Mouse (Mus musculus) MEL (cell line): ENCODE data around the gene Gm10142.
A peak's percentile ranks its signal among the peaks of the same experiment; 100 is the strongest.

Experiments used
- CHD2 ChIP-seq: IDR thresholded peaks from 2 replicates; pipeline ENCODE4 v1.6.1; 2011; ENCODE audit warnings: low read length, improper control_type of control experiment
- CTCF ChIP-seq, 3 experiments: IDR thresholded peaks in 2 of 3; conservative IDR thresholded peaks in 1 of 3; 2 replicates each; pipeline ENCODE4 v1.5.1; 2011 to 2012; ENCODE audit warnings: low read length in 3 of 3, low read depth in 2 of 3, mild to moderate bottlenecking in 2 of 3, improper control_type of control experiment in 1 of 3, inconsistent platforms in 1 of 3, mixed read lengths in 1 of 3, moderate library complexity in 1 of 3; ENCODE audit not compliant: control insufficient read depth in 1 of 3, insufficient read depth in 1 of 3, poor library complexity in 1 of 3, severe bottlenecking in 1 of 3
- HCFC1 ChIP-seq: IDR thresholded peaks from 2 replicates; pipeline ENCODE4 v1.6.1; 2012; ENCODE audit warnings: low read depth, mild to moderate bottlenecking, inconsistent platforms, low read length, improper control_type of control experiment, moderate library complexity
- MXI1 ChIP-seq: IDR thresholded peaks from 2 replicates; pipeline ENCODE4 v1.6.1; 2011; ENCODE audit warnings: mild to moderate bottlenecking, low read depth, low read length, improper control_type of control experiment
- MYB ChIP-seq: IDR thresholded peaks from 2 replicates; pipeline ENCODE4 v1.6.1; 2011; ENCODE audit warnings: mild to moderate bottlenecking, low read depth, low read length, improper control_type of control experiment
- NELFE ChIP-seq: IDR thresholded peaks from 2 replicates; pipeline ENCODE4 v1.6.1; 2011; ENCODE audit warnings: low read depth, low read length, improper control_type of control experiment
- SIN3A ChIP-seq: IDR thresholded peaks from 2 replicates; pipeline ENCODE4 v1.6.1; 2012; ENCODE audit warnings: low read length, improper control_type of control experiment, inconsistent platforms
- TBP ChIP-seq: IDR thresholded peaks from 2 replicates; pipeline ENCODE4 v1.8.0; 2011; ENCODE audit warnings: low read depth, low read length, improper control_type of control experiment
- UBTF ChIP-seq: IDR thresholded peaks from 2 replicates; pipeline ENCODE4 v1.6.1; 2012; ENCODE audit warnings: low read depth, mild to moderate bottlenecking, inconsistent platforms, low read length, improper control_type of control experiment, moderate library complexity, borderline replicate concordance; ENCODE audit not compliant: insufficient read depth

DNA sequence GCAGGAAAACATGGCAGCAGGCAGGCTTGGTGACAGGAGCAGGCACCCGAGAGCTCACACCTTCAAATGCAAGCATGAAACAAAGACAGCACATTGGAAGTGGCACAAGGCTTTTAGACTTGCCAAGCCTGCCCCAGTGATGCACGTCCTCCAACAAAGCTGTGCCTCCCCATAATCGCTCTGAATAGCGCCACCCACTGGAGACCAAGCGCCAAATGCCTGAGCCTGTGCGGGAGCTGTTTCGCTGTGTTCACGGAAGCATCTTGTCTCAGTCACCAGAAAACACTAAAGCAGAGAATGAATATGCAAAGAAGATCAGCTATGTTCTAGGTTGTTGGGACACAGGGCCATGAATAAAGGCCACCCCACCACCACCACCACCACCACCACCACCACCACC lies 9.2 kb downstream of the Gm10142 start:
- TF ChIP-seq TBP = no peak
- peak; percentile 42 to 56 (median 42) for TF ChIP-seq CTCF (IDR thresholded peaks at IDR 0.05 in 2 of 3, conservative IDR thresholded peaks at IDR 0.05 in 1 of 3; ENCODE audit: control insufficient read depth in 1 of 3, insufficient read depth in 1 of 3, low read depth in 2 of 3, low read length in 3 of 3, poor library complexity in 1 of 3, severe bottlenecking in 1 of 3)
- no peak for TF ChIP-seq MXI1
- no peak for TF ChIP-seq SIN3A
- no peak for TF ChIP-seq NELFE
- no peak for TF ChIP-seq CHD2
- no peak for TF ChIP-seq UBTF
- TF ChIP-seq HCFC1 = no peak
- no peak for TF ChIP-seq MYB
